8 mouse cellular contexts compared by ENCODE assay signal in genomic region chr14:79481339-79482151, GRCm38 (mm10). TPM values are rescaled to one million over a fixed set of nuclear protein-coding genes. Genes with fewer than 3 reads are reported as not detected.
DNase-seq lines count a peak whose midpoint lies in the region; ATAC-seq and TF ChIP-seq lines count a peak whose summit lies in the region.

TSS of gene Wbp4 (minus strand) at chr14:79481520.

- peak; percentile 95 for ATAC-seq in forebrain, embryonic 14.5 days
- ATAC-seq in liver, postnatal 0 days: peak; percentile 83
- peak; percentile 94 for ATAC-seq in neural tube, embryonic 13.5 days (ENCODE audit: low read depth)

- peak within 1 kb of the TSS; percentile 94 for H3K9ac ChIP-seq in ES-E14 (ENCODE audit: insufficient read depth, low read depth, low read length, poor library complexity, severe bottlenecking)
- peak within 1 kb of the TSS; percentile 98 for H3K9ac ChIP-seq in forebrain, embryonic 14.5 days (ENCODE audit: low read length)
- H3K9ac ChIP-seq in liver, postnatal 0 days (replicated peaks): peak within 1 kb of the TSS; percentile 97
- peak within 1 kb of the TSS; percentile 94 for H3K9ac ChIP-seq in neural tube, embryonic 13.5 days

- WGBS in forebrain, embryonic 14.5 days: under 1% methylated on average over 76 of the region's 86 CpGs
- under 1% methylated on average over 62 of the region's 86 CpGs for WGBS in liver, postnatal 0 days (ENCODE audit: insufficient replicate concordance)
- WGBS in neural tube, embryonic 13.5 days: under 1% methylated on average over 59 of the region's 86 CpGs

- H3K27me3 ChIP-seq in forebrain, embryonic 14.5 days (replicated peaks; ENCODE audit: control insufficient read depth, insufficient read depth, low read length): no peaks in the 10 kb centered on the region
- no peaks in the 10 kb centered on the region for H3K27me3 ChIP-seq in liver, postnatal 0 days (ENCODE audit: insufficient read depth, low read length)
- 0 out of 2 replicates have a peak, but pooled peaks cover 4% of the 10 kb centered on the region for H3K27me3 ChIP-seq in neural tube, embryonic 13.5 days

- TF ChIP-seq CTCF in liver, postnatal 0 days (IDR thresholded peaks at IDR 0.05; ENCODE audit: low read depth): no peak

- peak within 1 kb of the TSS; percentile 77 to 91 for H3K4me3 ChIP-seq in ES-E14 (ENCODE audit: insufficient read depth in 1 of 2, low read depth in 1 of 2, low read length in 2 of 2, poor library complexity in 1 of 2, severe bottlenecking in 1 of 2)
- H3K4me3 ChIP-seq in forebrain, embryonic 14.5 days (ENCODE audit: low read depth, low read length): peak within 1 kb of the TSS; percentile 92
- peak within 1 kb of the TSS; percentile 99 for H3K4me3 ChIP-seq in liver, postnatal 0 days (ENCODE audit: low read depth, low read length)
- H3K4me3 ChIP-seq in neural tube, embryonic 13.5 days: peak within 1 kb of the TSS; percentile 88

- intact Hi-C loops in heart, postnatal 14 days (cut with DNase I): loop anchor here (2.0 kb wide), 1 partner anchor 81 kb away; no protein-coding TSS in a partner anchor

- peak within 1 kb of the TSS; percentile 90 for H3K27ac ChIP-seq in ES-E14 (ENCODE audit: insufficient read depth, low read depth, low read length, poor library complexity, severe bottlenecking)
- peak within 1 kb of the TSS; percentile 100 for H3K27ac ChIP-seq in forebrain, embryonic 14.5 days (ENCODE audit: low read depth, low read length)
- H3K27ac ChIP-seq in liver, postnatal 0 days (ENCODE audit: low read depth): peak within 1 kb of the TSS; percentile 100
- H3K27ac ChIP-seq in neural tube, embryonic 13.5 days (replicated peaks): peak within 1 kb of the TSS; percentile 100

- H3K4me2 ChIP-seq in forebrain, embryonic 14.5 days (ENCODE audit: low read length): peak within 1 kb of the TSS; percentile 63
- peak within 1 kb of the TSS; percentile 83 for H3K4me2 ChIP-seq in liver, postnatal 0 days (ENCODE audit: low read depth, low read length)
- H3K4me2 ChIP-seq in neural tube, embryonic 13.5 days: peak within 1 kb of the TSS; percentile 66

- peak; percentile 70 for DNase-seq in ES-E14 (ENCODE audit: low read depth, low spot score)
- DNase-seq in cerebellum, adult 11 months: peak; percentile 96
- DNase-seq in forebrain, embryonic 14.5 days (ENCODE audit: low spot score): peak; percentile 96
- DNase-seq in heart, postnatal 14 days: peak; percentile 93 to 94
- DNase-seq in layer of hippocampus, adult 11-12 months (ENCODE audit: low spot score): peak; percentile 96
- DNase-seq in liver, postnatal 0 days: peak; percentile 96
- DNase-seq in telencephalon, adult 2 months (ENCODE audit: low read depth, low spot score): peak; percentile 90

- no peaks in the 10 kb centered on the region for H3K9me3 ChIP-seq in ES-E14 (ENCODE audit: control insufficient read depth, insufficient read depth, low read depth, low read length)
- no peaks in the 10 kb centered on the region for H3K9me3 ChIP-seq in forebrain, embryonic 14.5 days (replicated peaks; ENCODE audit: control insufficient read depth, low read length)
- no peaks in the 10 kb centered on the region for H3K9me3 ChIP-seq in liver, postnatal 0 days (ENCODE audit: low read length)
- no peaks in the 10 kb centered on the region for H3K9me3 ChIP-seq in neural tube, embryonic 13.5 days

- TF ChIP-seq EP300 in liver, postnatal 0 days (IDR thresholded peaks at IDR 0.05; ENCODE audit: low read depth): peak; percentile 24; the same call in 1 of the 2 replicates

- in situ Hi-C loops in ES-E14 (cut with MboI; ENCODE audit: low sequenced_read_pairs in 2 of 2, unreplicated experiment in 2 of 2): no loop called here

- H3K36me3 ChIP-seq in ES-E14 (ENCODE audit: control insufficient read depth, insufficient read depth, low read length, poor library complexity, severe bottlenecking): peaks cover 3% of the 10 kb centered on the region; the same call in 1 of the 2 replicates
- H3K36me3 ChIP-seq in forebrain, embryonic 14.5 days (ENCODE audit: control insufficient read depth, insufficient read depth, low read length): peaks cover 21% of the 10 kb centered on the region
- peaks cover 4% of the 10 kb centered on the region for H3K36me3 ChIP-seq in liver, postnatal 0 days (replicated peaks; ENCODE audit: insufficient read depth, low read length)
- H3K36me3 ChIP-seq in neural tube, embryonic 13.5 days: peaks cover 20% of the 10 kb centered on the region

- H3K4me1 ChIP-seq in ES-E14 (ENCODE audit: control insufficient read depth in 2 of 2, insufficient read depth in 2 of 2, low read length in 2 of 2, poor library complexity in 1 of 2): peaks cover 5 to 12% of the 10 kb centered on the region in 2 experiments; a peak in 2 of 4 replicates
- peaks cover 19% of the 10 kb centered on the region for H3K4me1 ChIP-seq in forebrain, embryonic 14.5 days (ENCODE audit: control insufficient read depth, insufficient read depth, low read length)
- peaks cover 29% of the 10 kb centered on the region for H3K4me1 ChIP-seq in liver, postnatal 0 days (ENCODE audit: insufficient read depth)
- peaks cover 39% of the 10 kb centered on the region for H3K4me1 ChIP-seq in neural tube, embryonic 13.5 days (replicated peaks)

TF ChIP-seq in ES-E14, 5 proteins besides CTCF, POLR2A, EP300 and RAD21:
- TF ChIP-seq MAFK (IDR thresholded peaks at IDR 0.05; ENCODE audit: insufficient read depth, low read depth, low read length) (peak; percentile 79), HCFC1 (IDR thresholded peaks at IDR 0.05; ENCODE audit: borderline replicate concordance, insufficient read depth, low read length) (no peak), ZNF384 (IDR thresholded peaks at IDR 0.05; ENCODE audit: low read depth, low read length) (no peak)

RNA-seq across cellular contexts. Expression of gene Wbp4, which starts in this region (rescaled TPM):
- total RNA-seq in ES-E14 (2012; rRNA removed): 13.3 and 16.4 TPM in 2 replicates
- polyA plus RNA-seq in forebrain, embryonic 14.5 days (2014; fragmentation: Nextera tagmentation; extraction: Ambion mirVana): 43.9 and 48.6 TPM in 2 replicates
- 10 to 100 TPM; 19.8 to 21.8 TPM for total RNA-seq in heart, postnatal 14 days (2021)
- 15.1 and 16.2 TPM in 2 replicates for polyA plus RNA-seq in liver, postnatal 0 days (2015; fragmentation: Nextera tagmentation; extraction: Ambion mirVana)
- 45.1 and 47.8 TPM in 2 replicates for polyA plus RNA-seq in neural tube, embryonic 13.5 days (2015; fragmentation: Nextera tagmentation; extraction: Ambion mirVana)

Comparison
In these comparisons a context has a peak if more than half of its experiments do, and no peak if none do; other contexts are left out.
1. Peak in every context shown above with its lines: DNase-seq, ATAC-seq, H3K4me3 ChIP-seq and H3K27ac ChIP-seq.